Mouse (Mus musculus): Measurements from ENCODE around the gene Cyp26c1.
A peak's percentile ranks its signal among the peaks of the same experiment; 100 is the strongest.

- no peak for TF ChIP-seq CTCF (IDR thresholded peaks at IDR 0.05; ENCODE audit: low read depth)
- peak; percentile 87 for TF ChIP-seq EP300 (IDR thresholded peaks at IDR 0.05; ENCODE audit: low read depth)
Observed at GRCm38 (mm10) chr19:37667855-37668594, 17.4 kb upstream of the Cyp26c1 start.

Data from liver, embryonic 14.5 days (tissue).